7 mouse cellular contexts compared by ENCODE assay signal in genomic region chr4:117835531-117836111, GRCm38 (mm10). TPM values are rescaled to one million over a fixed set of nuclear protein-coding genes. Genes with fewer than 3 reads are reported as not detected.
DNase-seq lines count a peak whose midpoint lies in the region; ATAC-seq and TF ChIP-seq lines count a peak whose summit lies in the region.

No protein-coding gene starts in this region.

- H3K4me1 ChIP-seq in CH12.LX (ENCODE audit: control insufficient read depth in 1 of 2, insufficient read depth in 2 of 2): peaks cover 3 to 37% of the 10 kb centered on the region in 2 experiments; a peak in 3 of 4 replicates
- H3K4me1 ChIP-seq in cortical plate, adult 2 months (ENCODE audit: control insufficient read depth, insufficient read depth, low read length): no peaks in the 10 kb centered on the region
- H3K4me1 ChIP-seq in heart, embryonic 14.5 days (ENCODE audit: control insufficient read depth in 2 of 2, insufficient read depth in 2 of 2, low read length in 2 of 2): peaks cover 12 to 26% of the 10 kb centered on the region in 2 experiments

- under 1% methylated on average over 54 of the region's 60 CpGs for WGBS in heart, embryonic 14.5 days

- CTCF ChIA-PET in Patski (lab: Charles Lee): no interaction called here

- H3K9ac ChIP-seq in CH12.LX (ENCODE audit: insufficient read depth, low read depth): peak overlapping the region; percentile 95
- H3K9ac ChIP-seq in heart, embryonic 14.5 days (ENCODE audit: low read length): peak overlapping the region; percentile 84

- in situ Hi-C loops in CH12.LX (cut with MboI; ENCODE audit: low pct_ligation_motif_present, low pct_unique_long_range_greater_than_20kb, low sequenced_read_pairs): loop anchor here (25.0 kb wide), 1 partner anchor 252 kb away; no protein-coding TSS in a partner anchor
- in situ Hi-C loops in Patski (cut with MboI; ENCODE audit: low pct_unique_long_range_greater_than_20kb): no loop called here

- no peak for TF ChIP-seq RAD21 in CH12.LX (IDR thresholded peaks at IDR 0.05; ENCODE audit: low read depth, low read length)

- POLR2A ChIA-PET in Patski (lab: Charles Lee): no interaction called here

- H3K27me3 ChIP-seq in CH12.LX (replicated peaks) (peaks cover 11% of the 10 kb centered on the region), Patski (no peaks in the 10 kb centered on the region)
- 0 out of 2 replicates have a peak, but pooled peaks cover 6% of the 10 kb centered on the region for H3K27me3 ChIP-seq in heart, embryonic 14.5 days (ENCODE audit: control insufficient read depth, insufficient read depth, low read length)

- dilution Hi-C loops in CH12.LX (cut with MboI; ENCODE audit: extremely low pct_ligation_motif_present, extremely low pct_unique_long_range_greater_than_20kb, low sequenced_read_pairs): no loop called here

- H3K9me3 ChIP-seq in CH12.LX (replicated peaks; ENCODE audit: low read length): no peaks in the 10 kb centered on the region
- no peaks in the 10 kb centered on the region for H3K9me3 ChIP-seq in heart, embryonic 14.5 days (ENCODE audit: control insufficient read depth, low read length)

- peak overlapping the region; percentile 41 for H3K27ac ChIP-seq in CH12.LX (ENCODE audit: insufficient read depth, low read depth)
- H3K27ac ChIP-seq in cortical plate, adult 2 months (ENCODE audit: insufficient read depth, low read length): peak overlapping the region; percentile 86
- peak overlapping the region; percentile 53 to 83; a peak in 3 of 4 replicates for H3K27ac ChIP-seq in heart, embryonic 14.5 days (replicated peaks in 1 of 2; ENCODE audit: control insufficient read depth in 1 of 2, insufficient read depth in 1 of 2, low read depth in 2 of 2, low read length in 2 of 2)

- H3K79me2 ChIP-seq in CH12.LX (replicated peaks; ENCODE audit: control insufficient read depth, extremely low read depth, insufficient read depth, poor library complexity, severe bottlenecking): no peaks in the 10 kb centered on the region

- H3K4me3 ChIP-seq in CH12.LX (replicated peaks in 1 of 3; ENCODE audit: low read depth in 2 of 3, low read length in 2 of 3, poor library complexity in 1 of 3): peak overlapping the region; percentile 59 to 87 (median 82)
- peak overlapping the region; percentile 78 for H3K4me3 ChIP-seq in cortical plate, adult 2 months (ENCODE audit: insufficient read depth, low read length)
- H3K4me3 ChIP-seq in heart, embryonic 14.5 days (ENCODE audit: control insufficient read depth in 1 of 2, insufficient read depth in 1 of 2, low read depth in 1 of 2, low read length in 2 of 2): peak overlapping the region; percentile 82

- H3K4me2 ChIP-seq in CH12.LX (ENCODE audit: insufficient read depth, low read depth, poor library complexity, severe bottlenecking): peak overlapping the region; percentile 41
- H3K4me2 ChIP-seq in heart, embryonic 14.5 days (ENCODE audit: low read length): peak overlapping the region; percentile 97

- peaks cover 0 to 26% of the 10 kb centered on the region in 2 experiments for H3K36me3 ChIP-seq in CH12.LX (replicated peaks in 1 of 2; ENCODE audit: control insufficient read depth in 1 of 2, insufficient read depth in 1 of 2, low read length in 1 of 2)
- H3K36me3 ChIP-seq in heart, embryonic 14.5 days (ENCODE audit: control insufficient read depth, insufficient read depth, low read length): no peaks in the 10 kb centered on the region

- TF ChIP-seq CTCF in CH12.LX (conservative IDR thresholded peaks at IDR 0.05 in 1 of 2, IDR thresholded peaks at IDR 0.05 in 1 of 2; ENCODE audit: low read depth in 2 of 2, low read length in 2 of 2) (no peak), Patski (IDR thresholded peaks at IDR 0.05) (no peak)
- TF ChIP-seq CTCF in cortical plate, adult 2 months (IDR thresholded peaks at IDR 0.05; ENCODE audit: extremely low read depth, insufficient read depth, low read length): no peak

- DNase-seq in CH12.LX (ENCODE audit: extremely low read depth) (peak; percentile 34), Patski (ENCODE audit: low read depth, low spot score) (no peak)
- DNase-seq in layer of hippocampus, adult 8-10 months (ENCODE audit: low spot score in 2 of 2): peak; percentile 52 to 62
- peak; percentile 54 for DNase-seq in lung, postnatal 10 days
- DNase-seq in right cerebral cortex, adult 2 months (ENCODE audit: low spot score in 2 of 2): peak; percentile 70 to 76

- TF ChIP-seq POLR2A in CH12.LX (IDR thresholded peaks at IDR 0.05; ENCODE audit: low read depth, low read length): no peak; the same call in 1 of the 2 replicates
- peak; percentile 78 for TF ChIP-seq POLR2A in cortical plate, adult 2 months (IDR thresholded peaks at IDR 0.05; ENCODE audit: extremely low read depth, insufficient read depth, low read length)

- no peak for TF ChIP-seq EP300 in CH12.LX (IDR thresholded peaks at IDR 0.05; ENCODE audit: low read length)

- ATAC-seq in Patski: peak; percentile 41
- ATAC-seq in heart, embryonic 14.5 days (ENCODE audit: insufficient number of reproducible peaks, insufficient read depth, low FRiP score, low read depth): peak; percentile 33

TF ChIP-seq in CH12.LX, 34 proteins besides CTCF, POLR2A, EP300 and RAD21:
- TF ChIP-seq UBTF (IDR thresholded peaks at IDR 0.05; ENCODE audit: low read depth, low read length): 0 out of 2 replicates have a peak, but pooled peaks have one; percentile 31
- no peak for TF ChIP-seq MEF2A (IDR thresholded peaks at IDR 0.05; ENCODE audit: borderline replicate concordance, low read depth, low read length)
- 0 out of 2 replicates have a peak, but pooled peaks have one; percentile 34 for TF ChIP-seq MXI1 (IDR thresholded peaks at IDR 0.05; ENCODE audit: low read depth, low read length)

RNA-seq across cellular contexts. Expression of gene Slc6a9, which starts 1.3 kb away (rescaled TPM):
- total RNA-seq in CH12.LX (2012; rRNA removed) (3.9 and 15.6 TPM in 2 replicates), CH12.LX (2014; rRNA removed) (1.8 and 4.0 TPM in 2 replicates)
- polyA plus RNA-seq in CH12.LX (2012; ENCODE audit: insufficient read length, low read depth) (7.8 and 9.1 TPM in 2 replicates), Patski (2021) (12.8 TPM)
- polyA plus RNA-seq in cortical plate, adult 2 months (2012; rRNA removed): 50.6 and 56.0 TPM in 2 replicates
- 3.6 and 5.9 TPM in 2 replicates for polyA plus RNA-seq in heart, embryonic 14.5 days (2014; fragmentation: Nextera tagmentation; extraction: Ambion mirVana)
- 10 to 100 TPM; 41.8 to 48.9 (median 44.4) TPM for total RNA-seq in layer of hippocampus, adult 8-10 months (2022)

RNA-seq across cellular contexts. Expression of gene Ccdc24, which starts 36.7 kb away (rescaled TPM):
- total RNA-seq in CH12.LX (2012; rRNA removed) (0.46 and 0.93 TPM in 2 replicates), CH12.LX (2014; rRNA removed) (not detected in 2 replicates)
- polyA plus RNA-seq in CH12.LX (2012; ENCODE audit: insufficient read length, low read depth) (0.40 and 0.81 TPM in 2 replicates), Patski (2021) (0.78 TPM)
- 1.4 and 2.1 TPM in 2 replicates for polyA plus RNA-seq in cortical plate, adult 2 months (2012; rRNA removed)
- 0.49 and 0.70 TPM in 2 replicates for polyA plus RNA-seq in heart, embryonic 14.5 days (2014; fragmentation: Nextera tagmentation; extraction: Ambion mirVana)
- total RNA-seq in layer of hippocampus, adult 8-10 months (2022): 1 to 10 TPM in 1 of 4 experiments, under 1 TPM in 3; 0.72 to 1.1 (median 0.83) TPM

RNA-seq across cellular contexts. Expression of gene B4galt2, which starts 47.7 kb away (rescaled TPM):
- 0.25 and 0.29 TPM in 2 replicates for total RNA-seq in CH12.LX (2012; rRNA removed)
- not detected in 2 replicates for total RNA-seq in CH12.LX (2014; rRNA removed)
- polyA plus RNA-seq in CH12.LX (2012; ENCODE audit: insufficient read length, low read depth): 0.14 and 0.22 TPM in 2 replicates
- polyA plus RNA-seq in Patski (2021): 26.0 TPM
- polyA plus RNA-seq in cortical plate, adult 2 months (2012; rRNA removed): 119 and 122 TPM in 2 replicates
- polyA plus RNA-seq in heart, embryonic 14.5 days (2014; fragmentation: Nextera tagmentation; extraction: Ambion mirVana): 13.8 and 18.2 TPM in 2 replicates
- 10 to 100 TPM; 59.6 to 64.5 (median 63.4) TPM for total RNA-seq in layer of hippocampus, adult 8-10 months (2022)

RNA-seq across cellular contexts. Expression of gene Atp6v0b, which starts 51.5 kb away (rescaled TPM):
- total RNA-seq in CH12.LX (2012; rRNA removed): 169 and 186 TPM in 2 replicates
- total RNA-seq in CH12.LX (2014; rRNA removed): 165 and 176 TPM in 2 replicates
- 189 and 202 TPM in 2 replicates for polyA plus RNA-seq in CH12.LX (2012; ENCODE audit: insufficient read length, low read depth)
- 236 TPM for polyA plus RNA-seq in Patski (2021)
- 800 and 801 TPM in 2 replicates for polyA plus RNA-seq in cortical plate, adult 2 months (2012; rRNA removed)
- 222 and 250 TPM in 2 replicates for polyA plus RNA-seq in heart, embryonic 14.5 days (2014; fragmentation: Nextera tagmentation; extraction: Ambion mirVana)
- total RNA-seq in layer of hippocampus, adult 8-10 months (2022): 100 to 1,000 TPM; 406 to 438 (median 423) TPM

RNA-seq across cellular contexts. Expression of gene Dph2, which starts 56.2 kb away (rescaled TPM):
- 19.8 and 25.8 TPM in 2 replicates for total RNA-seq in CH12.LX (2012; rRNA removed)
- 20.9 and 21.5 TPM in 2 replicates for total RNA-seq in CH12.LX (2014; rRNA removed)
- 15.2 and 20.8 TPM in 2 replicates for polyA plus RNA-seq in CH12.LX (2012; ENCODE audit: insufficient read length, low read depth)
- polyA plus RNA-seq in Patski (2021): 7.0 TPM
- polyA plus RNA-seq in cortical plate, adult 2 months (2012; rRNA removed): 13.8 and 14.4 TPM in 2 replicates
- 10.4 and 10.6 TPM in 2 replicates for polyA plus RNA-seq in heart, embryonic 14.5 days (2014; fragmentation: Nextera tagmentation; extraction: Ambion mirVana)
- total RNA-seq in layer of hippocampus, adult 8-10 months (2022): 10 to 100 TPM in 3 of 4 experiments, 1 to 10 TPM in 1; 9.0 to 11.5 (median 11.0) TPM

Comparison
In these comparisons a context has a peak if more than half of its experiments do, and no peak if none do; other contexts are left out.
1. RNA of gene B4galt2, which starts 47.7 kb away (polyA plus RNA-seq): 119 to 122 TPM in cortical plate, adult 2 months, 26.0 TPM in Patski (single experiment) and 13.8 to 18.2 TPM in heart, embryonic 14.5 days; 0.14 to 0.22 TPM in CH12.LX; every median in the first group is over 10 times any median in the second.
2. Peak in every context shown above with its lines, with median percentiles within 50 percentile points of each other: H3K27ac ChIP-seq and H3K4me3 ChIP-seq.